Mouse (Mus musculus): ENCODE measurements around the gene Hrh2. TPM values are rescaled to one million over a fixed set of nuclear protein-coding genes. Genes with fewer than 3 reads are reported as not detected.
A peak's percentile ranks its signal among the peaks of the same experiment; 100 is the strongest.

Gene Hrh2
- polyA plus RNA-seq, 1 experiment from 2014 or later = 0.31 TPM

DNA sequence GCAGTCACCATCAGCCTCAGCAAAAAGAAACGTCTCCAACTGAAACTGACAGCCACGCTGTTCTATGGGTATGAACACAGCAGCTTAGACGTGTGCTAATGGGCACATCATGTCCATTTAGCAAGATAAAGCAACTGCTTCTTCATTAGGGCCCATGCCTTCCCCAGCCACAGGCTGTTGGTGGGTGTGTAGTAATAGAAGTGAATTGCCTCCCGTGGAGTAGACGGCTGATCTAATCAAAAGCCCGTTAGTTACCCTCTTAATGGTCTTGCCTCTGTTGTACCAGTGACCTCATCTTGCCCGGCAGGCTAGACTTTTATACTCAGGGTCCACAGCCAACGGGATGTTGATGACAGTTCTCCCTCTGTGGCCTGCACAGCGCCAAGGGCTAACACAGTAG is 7.1 kb downstream of the Hrh2 start:
- no peak overlapping the region for H3K4me3 ChIP-seq (ENCODE audit: low read depth, low read length)
- DNase-seq (ENCODE audit: low spot score) = no peak
- no peaks in the 10 kb centered on the region for H3K9me3 ChIP-seq (ENCODE audit: control insufficient read depth, low read length)
- no peak overlapping the region for H3K27ac ChIP-seq (replicated peaks; ENCODE audit: low read depth, low read length)
- no peaks in the 10 kb centered on the region for H3K36me3 ChIP-seq (ENCODE audit: control insufficient read depth, insufficient read depth, low read length)
- no peak overlapping the region for H3K4me2 ChIP-seq (ENCODE audit: low read depth, low read length)
- no peak overlapping the region for H3K9ac ChIP-seq (ENCODE audit: low read depth, low read length)
- 61% methylated on average over 9 of the region's 9 CpGs for WGBS
- H3K27me3 ChIP-seq (replicated peaks; ENCODE audit: control insufficient read depth, insufficient read depth, low read length) = no peaks in the 10 kb centered on the region
- no peaks in the 10 kb centered on the region for H3K4me1 ChIP-seq (ENCODE audit: control insufficient read depth, insufficient read depth, low read length)
- no peak for ATAC-seq (ENCODE audit: low read depth)

DNA sequence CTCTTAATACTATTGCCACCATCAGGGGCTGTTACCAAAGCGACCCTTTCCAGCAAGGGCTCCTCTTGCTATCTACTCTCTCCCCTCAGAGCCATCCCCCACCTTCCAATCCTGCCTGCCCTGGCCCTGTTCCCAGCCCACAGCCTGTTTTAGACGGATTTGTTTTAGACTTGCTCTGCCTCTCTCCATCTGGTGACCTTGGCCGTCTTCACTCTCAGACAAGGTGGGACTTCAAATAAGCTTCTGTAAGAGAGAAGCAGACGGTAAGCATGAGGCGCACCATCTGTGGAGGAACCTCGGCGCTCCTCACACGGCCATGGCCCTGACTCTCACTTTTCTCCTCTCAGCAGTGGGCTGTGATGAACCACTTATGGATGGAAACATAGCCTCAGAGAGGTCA is 10.5 kb downstream of the Hrh2 start:
- WGBS = 75% methylated on average over 8 of the region's 8 CpGs
- no peak for ATAC-seq (ENCODE audit: low read depth)

DNA sequence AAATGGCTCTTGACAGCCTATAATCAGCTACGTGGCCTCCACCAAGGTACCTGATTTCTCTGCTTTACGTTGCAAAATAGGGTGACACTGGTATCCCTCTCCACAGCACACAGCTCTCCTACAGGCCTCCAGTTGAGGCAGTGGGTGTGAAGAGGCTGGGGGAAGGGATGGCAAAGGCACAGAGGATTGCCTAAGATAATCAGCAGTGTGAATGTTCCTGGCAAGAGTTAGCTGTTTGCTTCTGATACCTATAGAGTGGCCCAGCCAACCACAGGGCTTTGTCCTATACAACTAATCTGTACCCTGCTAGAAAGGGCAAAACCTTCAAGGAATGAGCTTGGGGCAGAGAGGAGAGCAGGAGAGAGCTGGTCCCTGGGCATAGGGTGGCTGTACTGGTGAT is 11.5 kb downstream of the Hrh2 start:
- ATAC-seq (ENCODE audit: low read depth) (no peak), DNase-seq (ENCODE audit: low spot score) (no peak)
- no peak overlapping the region for H3K4me2 ChIP-seq (ENCODE audit: low read depth, low read length)
- H3K27me3 ChIP-seq (replicated peaks; ENCODE audit: control insufficient read depth, insufficient read depth, low read length) = no peaks in the 10 kb centered on the region
- no peak overlapping the region for H3K4me3 ChIP-seq (ENCODE audit: low read depth, low read length)
- WGBS = 75% methylated on average over 2 of the region's 2 CpGs
- H3K9me3 ChIP-seq (ENCODE audit: control insufficient read depth, low read length) = no peaks in the 10 kb centered on the region
- H3K27ac ChIP-seq (replicated peaks; ENCODE audit: low read depth, low read length) = no peak overlapping the region
- H3K36me3 ChIP-seq (ENCODE audit: control insufficient read depth, insufficient read depth, low read length) = no peaks in the 10 kb centered on the region
- no peak overlapping the region for H3K9ac ChIP-seq (ENCODE audit: low read depth, low read length)
- no peaks in the 10 kb centered on the region for H3K4me1 ChIP-seq (ENCODE audit: control insufficient read depth, insufficient read depth, low read length)

More for the DNA sequence above, 10.5 kb downstream of the Hrh2 start:
- DNase-seq (ENCODE audit: low spot score) = no peak
- H3K27ac ChIP-seq (replicated peaks; ENCODE audit: low read depth, low read length) = no peak overlapping the region
- H3K4me1 ChIP-seq (ENCODE audit: control insufficient read depth, insufficient read depth, low read length) = no peaks in the 10 kb centered on the region
- no peak overlapping the region for H3K4me3 ChIP-seq (ENCODE audit: low read depth, low read length)
- H3K9me3 ChIP-seq (ENCODE audit: control insufficient read depth, low read length) = no peaks in the 10 kb centered on the region
- no peak overlapping the region for H3K9ac ChIP-seq (ENCODE audit: low read depth, low read length)
- no peaks in the 10 kb centered on the region for H3K27me3 ChIP-seq (replicated peaks; ENCODE audit: control insufficient read depth, insufficient read depth, low read length)
- no peak overlapping the region for H3K4me2 ChIP-seq (ENCODE audit: low read depth, low read length)
- no peaks in the 10 kb centered on the region for H3K36me3 ChIP-seq (ENCODE audit: control insufficient read depth, insufficient read depth, low read length)

DNA sequence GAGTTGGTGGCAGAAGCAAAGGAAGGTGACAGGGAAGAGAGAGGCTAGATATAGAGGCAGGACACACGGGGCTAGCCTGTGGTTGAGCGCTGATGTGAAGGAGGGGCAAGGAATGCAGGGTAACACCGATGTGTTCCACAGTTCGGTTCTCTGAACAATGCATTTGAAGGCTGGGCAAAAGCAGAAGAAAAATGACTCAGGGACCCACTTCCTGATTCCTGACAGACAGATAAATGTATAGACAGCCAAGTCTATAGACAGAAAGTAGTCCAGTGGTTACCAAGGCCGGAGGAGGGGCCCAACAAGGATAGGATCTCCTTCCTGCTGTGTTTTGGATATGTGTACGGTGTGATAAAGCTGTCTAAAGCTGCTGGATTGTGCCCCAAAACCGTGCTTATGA is 13.3 kb downstream of the Hrh2 start:
- 79% methylated on average over 7 of the region's 7 CpGs for WGBS
- Histone ChIP-seq H3K4me1 (ENCODE audit: control insufficient read depth, insufficient read depth, low read length) (no peaks in the 10 kb centered on the region), H3K27ac (replicated peaks; ENCODE audit: low read depth, low read length) (no peak overlapping the region), H3K36me3 (ENCODE audit: control insufficient read depth, insufficient read depth, low read length) (no peaks in the 10 kb centered on the region), H3K4me2 (ENCODE audit: low read depth, low read length) (no peak overlapping the region), H3K9ac (ENCODE audit: low read depth, low read length) (no peak overlapping the region), H3K9me3 (ENCODE audit: control insufficient read depth, low read length) (no peaks in the 10 kb centered on the region), H3K4me3 (ENCODE audit: low read depth, low read length) (no peak overlapping the region), H3K27me3 (replicated peaks; ENCODE audit: control insufficient read depth, insufficient read depth, low read length) (no peaks in the 10 kb centered on the region)
- DNase-seq (ENCODE audit: low spot score) = no peak
- ATAC-seq (ENCODE audit: low read depth) = no peak

DNA sequence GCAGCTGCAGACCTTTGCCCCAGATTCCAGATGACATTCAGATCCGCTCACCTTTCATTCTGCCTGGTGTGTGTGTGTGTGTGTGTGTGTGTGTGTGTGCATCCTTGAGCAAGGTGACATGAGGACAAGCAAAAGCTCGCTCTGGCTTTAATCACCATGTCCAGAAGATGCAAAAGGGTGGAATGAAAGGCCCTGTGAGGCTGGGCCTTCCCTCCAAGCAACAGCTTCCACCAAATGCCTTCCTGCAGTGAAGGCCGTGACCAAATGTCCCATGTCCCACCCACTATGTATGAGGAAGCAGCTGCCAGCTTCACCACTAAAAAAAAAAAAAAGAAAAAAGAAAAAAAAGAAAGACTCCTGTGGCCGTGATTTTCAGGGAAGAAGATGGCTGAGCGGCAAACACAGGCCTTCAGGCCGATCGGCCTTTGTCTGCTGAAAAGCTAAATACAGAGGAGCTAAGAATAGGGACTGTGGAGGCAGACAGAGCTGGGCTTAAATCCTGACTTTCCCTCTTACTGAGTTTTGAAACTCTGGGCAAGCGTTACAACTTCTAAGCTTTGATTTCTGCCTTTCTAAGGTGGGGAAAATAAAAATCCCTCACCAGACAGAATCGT is 14.3 kb downstream of the Hrh2 start:
- ATAC-seq (ENCODE audit: low read depth) = no peak
- H3K9me3 ChIP-seq (ENCODE audit: control insufficient read depth, low read length) = no peaks in the 10 kb centered on the region
- WGBS = 67% methylated on average over 9 of the region's 9 CpGs

DNA sequence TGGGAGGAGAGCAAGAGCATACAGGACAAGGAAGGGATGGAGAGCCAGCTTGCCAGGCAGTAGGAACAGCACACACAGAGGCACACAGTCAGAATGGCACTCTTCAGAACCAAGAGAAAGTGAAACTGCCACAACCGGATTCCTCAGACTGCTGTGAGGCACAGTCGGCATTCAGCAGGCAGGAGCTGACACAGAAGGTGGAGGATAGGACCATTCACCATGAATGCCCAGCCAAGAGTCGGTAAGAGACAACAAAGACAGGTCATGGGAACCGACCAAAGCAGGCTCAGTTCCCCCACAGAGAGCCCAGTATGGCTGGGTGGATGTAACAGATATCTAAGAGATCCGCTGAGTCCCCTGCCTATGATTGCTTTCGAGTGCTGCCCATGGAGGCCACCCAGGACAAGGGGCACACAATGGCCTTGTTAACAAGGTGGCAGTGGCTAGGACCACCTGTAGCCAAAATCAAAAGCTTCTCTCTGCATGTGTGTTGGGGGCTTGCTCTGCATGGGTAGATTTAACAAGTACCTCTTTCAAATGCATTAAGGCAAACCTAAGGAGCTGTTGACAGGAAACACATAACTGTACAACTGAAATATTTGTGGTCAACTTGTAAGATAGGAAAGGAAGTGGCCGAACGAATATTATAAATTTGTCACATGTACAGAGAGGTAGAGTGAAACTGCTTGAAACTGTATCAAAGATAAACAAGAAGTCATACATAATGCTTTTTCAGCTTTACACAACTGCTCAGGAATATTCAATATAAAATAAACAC is 17.7 kb downstream of the Hrh2 start:
- Histone ChIP-seq H3K27me3 (replicated peaks; ENCODE audit: control insufficient read depth, insufficient read depth, low read length) (no peaks in the 10 kb centered on the region), H3K9me3 (ENCODE audit: control insufficient read depth, low read length) (no peaks in the 10 kb centered on the region), H3K4me1 (ENCODE audit: control insufficient read depth, insufficient read depth, low read length) (no peaks in the 10 kb centered on the region), H3K27ac (replicated peaks; ENCODE audit: low read depth, low read length) (no peak overlapping the region), H3K36me3 (ENCODE audit: control insufficient read depth, insufficient read depth, low read length) (no peaks in the 10 kb centered on the region), H3K4me3 (ENCODE audit: low read depth, low read length) (no peak overlapping the region), H3K4me2 (ENCODE audit: low read depth, low read length) (no peak overlapping the region), H3K9ac (ENCODE audit: low read depth, low read length) (no peak overlapping the region)
- 55% methylated on average over 8 of the region's 8 CpGs for WGBS
- DNase-seq (ENCODE audit: low spot score) = no peak
- ATAC-seq (ENCODE audit: low read depth) = no peak

More for the DNA sequence above, 14.3 kb downstream of the Hrh2 start:
- Histone ChIP-seq H3K4me2 (ENCODE audit: low read depth, low read length) (no peak overlapping the region), H3K27ac (replicated peaks; ENCODE audit: low read depth, low read length) (no peak overlapping the region), H3K9ac (ENCODE audit: low read depth, low read length) (no peak overlapping the region), H3K4me3 (ENCODE audit: low read depth, low read length) (no peak overlapping the region), H3K36me3 (ENCODE audit: control insufficient read depth, insufficient read depth, low read length) (no peaks in the 10 kb centered on the region), H3K27me3 (replicated peaks; ENCODE audit: control insufficient read depth, insufficient read depth, low read length) (no peaks in the 10 kb centered on the region), H3K4me1 (ENCODE audit: control insufficient read depth, insufficient read depth, low read length) (no peaks in the 10 kb centered on the region)
- no peak for DNase-seq (ENCODE audit: low spot score)

DNA sequence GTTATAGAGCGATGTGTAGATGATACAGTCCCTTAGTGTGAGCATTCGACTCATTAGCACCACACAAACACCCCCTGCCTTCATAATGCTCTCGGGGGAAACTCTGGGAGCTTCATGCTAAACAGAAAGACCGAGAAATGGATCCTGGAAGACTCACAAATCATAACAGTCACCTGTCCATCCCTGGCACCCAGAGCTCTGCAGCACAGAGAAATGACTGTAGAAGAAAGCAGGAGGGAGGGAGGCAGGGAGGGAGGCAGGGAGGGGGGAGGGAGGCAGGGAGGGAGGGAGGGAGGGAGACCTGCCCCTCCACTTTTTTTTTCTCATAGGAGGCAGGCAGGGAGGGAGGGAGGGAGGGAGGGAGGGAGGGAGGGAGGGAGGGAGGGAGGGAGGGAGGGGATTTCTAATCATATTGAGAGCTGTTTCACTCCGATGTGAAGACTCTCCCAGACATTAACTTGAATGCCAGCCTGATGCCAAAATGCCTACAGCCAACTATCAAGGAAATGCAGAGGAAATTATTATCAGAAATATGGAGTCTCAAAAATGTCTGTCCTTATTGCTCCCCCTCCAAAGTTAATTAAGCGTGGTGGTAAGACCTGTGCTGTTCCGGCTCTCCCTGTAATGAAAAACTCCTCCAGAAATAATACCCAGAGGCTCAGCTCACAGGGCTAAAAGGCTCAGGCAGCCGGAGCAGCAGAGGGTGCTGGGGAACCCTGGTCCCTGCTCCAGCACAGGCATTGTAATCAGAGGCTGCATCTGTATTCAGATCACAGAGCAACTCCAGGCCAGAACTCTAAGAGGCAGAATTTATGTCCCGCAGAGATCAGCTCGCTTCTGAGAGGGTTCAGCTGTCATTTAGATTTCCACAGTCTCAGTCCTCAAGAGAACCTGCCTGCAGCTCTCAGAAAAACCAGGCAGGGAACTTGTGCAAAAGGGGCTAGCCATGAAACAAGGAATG is 19.9 kb downstream of the Hrh2 start:
- peak; percentile 33 for DNase-seq (ENCODE audit: low spot score)

DNA sequence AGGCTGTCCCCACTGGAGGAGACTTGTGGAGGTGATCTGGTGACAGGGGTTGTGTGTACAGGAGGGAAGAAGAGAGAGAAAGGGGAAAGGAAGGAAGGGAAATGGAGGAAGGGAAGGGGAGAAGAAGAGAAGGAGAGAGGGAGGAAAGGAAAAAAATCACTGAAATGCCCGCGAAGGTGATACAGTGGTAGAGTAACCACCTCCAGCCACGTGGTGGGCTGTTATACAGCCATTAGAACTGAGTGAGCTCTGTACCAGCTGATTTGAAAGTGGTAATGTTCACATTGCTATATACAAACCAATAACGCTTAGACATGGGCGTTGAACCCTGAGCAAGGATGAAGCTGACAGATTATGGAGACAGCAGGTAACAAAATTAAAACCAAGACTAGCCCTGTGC is 20.6 kb downstream of the Hrh2 start:
- Histone ChIP-seq H3K27me3 (replicated peaks; ENCODE audit: control insufficient read depth, insufficient read depth, low read length) (no peaks in the 10 kb centered on the region), H3K9ac (ENCODE audit: low read depth, low read length) (no peak overlapping the region), H3K9me3 (ENCODE audit: control insufficient read depth, low read length) (no peaks in the 10 kb centered on the region), H3K36me3 (ENCODE audit: control insufficient read depth, insufficient read depth, low read length) (no peaks in the 10 kb centered on the region), H3K27ac (replicated peaks; ENCODE audit: low read depth, low read length) (no peak overlapping the region), H3K4me1 (ENCODE audit: control insufficient read depth, insufficient read depth, low read length) (no peaks in the 10 kb centered on the region), H3K4me2 (ENCODE audit: low read depth, low read length) (no peak overlapping the region), H3K4me3 (ENCODE audit: low read depth, low read length) (no peak overlapping the region)
- WGBS = 61% methylated on average over 5 of the region's 5 CpGs
- no peak for DNase-seq (ENCODE audit: low spot score)
- no peak for ATAC-seq (ENCODE audit: low read depth)

More for the DNA sequence above, 19.9 kb downstream of the Hrh2 start:
- Histone ChIP-seq H3K4me2 (ENCODE audit: low read depth, low read length) (no peak overlapping the region), H3K9me3 (ENCODE audit: control insufficient read depth, low read length) (no peaks in the 10 kb centered on the region), H3K4me3 (ENCODE audit: low read depth, low read length) (no peak overlapping the region), H3K36me3 (ENCODE audit: control insufficient read depth, insufficient read depth, low read length) (no peaks in the 10 kb centered on the region), H3K27ac (replicated peaks; ENCODE audit: low read depth, low read length) (no peak overlapping the region), H3K27me3 (replicated peaks; ENCODE audit: control insufficient read depth, insufficient read depth, low read length) (no peaks in the 10 kb centered on the region), H3K9ac (ENCODE audit: low read depth, low read length) (no peak overlapping the region), H3K4me1 (ENCODE audit: control insufficient read depth, insufficient read depth, low read length) (no peaks in the 10 kb centered on the region)
- peak; percentile 41; the same call in 1 of the 2 replicates for ATAC-seq (ENCODE audit: low read depth)
- 35% methylated on average over 10 of the region's 10 CpGs for WGBS
